Mouse (Mus musculus): ENCODE data around the gene Adamts4. TPM values are rescaled to one million over a fixed set of nuclear protein-coding genes. Genes with fewer than 3 reads are reported as not detected.
"Not testable (repeated sequence)": the region's sequence is repeated elsewhere in the genome, so short reads cannot be mapped to it uniquely, and the experiment has no call there.

The Adamts4 gene
- polyA plus RNA-seq, 1 experiment from 2014 or later: 18.2 TPM

DNA sequence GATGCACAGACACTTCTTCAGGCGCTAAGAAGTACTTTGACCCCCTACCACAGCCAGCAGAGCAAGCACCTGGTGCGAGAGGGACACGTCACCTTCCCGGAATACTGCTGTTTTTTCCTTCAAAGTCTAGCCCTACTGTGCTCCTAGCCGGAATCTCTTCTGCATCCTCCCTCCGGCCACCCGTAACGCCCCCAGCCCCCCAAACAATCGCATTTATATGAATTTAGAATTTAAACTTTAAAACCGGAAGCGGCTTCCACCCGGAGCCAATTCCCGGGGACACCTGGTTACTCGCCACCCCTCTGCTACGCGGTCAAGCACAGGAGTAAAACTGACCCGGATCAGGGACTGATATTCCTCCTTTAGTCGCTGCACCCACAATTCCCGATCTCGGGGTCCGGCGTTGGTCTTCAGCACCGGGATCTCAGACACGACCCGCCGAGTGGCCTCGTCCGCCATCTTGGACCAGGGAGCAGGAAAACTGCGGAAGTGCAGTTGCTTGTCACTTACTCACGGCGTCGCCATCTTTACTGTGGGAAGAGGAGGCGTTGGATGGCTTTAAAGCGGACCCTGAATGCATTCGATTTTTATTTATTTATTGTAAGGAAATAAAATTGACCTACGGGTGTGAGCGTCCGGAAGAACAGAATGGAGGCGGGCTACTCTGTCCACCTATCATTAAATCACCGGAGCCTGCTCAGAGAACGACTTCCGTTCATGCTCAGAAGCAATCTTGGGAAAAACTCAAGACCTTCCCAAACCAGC lies 44.3 kb downstream of the Adamts4 start, which contains the start of gene Ufc1:
Gene Ufc1, minus strand, starts transcription at position 727 of the 765 bp plus-strand sequence.
- Histone ChIP-seq H3K9ac (peak within 1 kb of the TSS; percentile 69), H3K4me1 (peaks cover 9% of the 10 kb centered on the region), H3K27ac (peak within 1 kb of the TSS; percentile 91), H3K27me3 (peaks cover 14% of the 10 kb centered on the region; the same call in 1 of the 2 replicates), H3K4me2 (replicated peaks) (peak within 1 kb of the TSS; percentile 69), H3K9me3 (no peaks in the 10 kb centered on the region), H3K36me3 (peaks cover 6% of the 10 kb centered on the region), H3K4me3 (peak within 1 kb of the TSS; percentile 63)
- under 1% methylated on average over 42 of the region's 42 CpGs for WGBS
- peak; percentile 78 for ATAC-seq (ENCODE audit: insufficient number of reproducible peaks, insufficient read depth, low FRiP score, low TSS enrichment)

DNA sequence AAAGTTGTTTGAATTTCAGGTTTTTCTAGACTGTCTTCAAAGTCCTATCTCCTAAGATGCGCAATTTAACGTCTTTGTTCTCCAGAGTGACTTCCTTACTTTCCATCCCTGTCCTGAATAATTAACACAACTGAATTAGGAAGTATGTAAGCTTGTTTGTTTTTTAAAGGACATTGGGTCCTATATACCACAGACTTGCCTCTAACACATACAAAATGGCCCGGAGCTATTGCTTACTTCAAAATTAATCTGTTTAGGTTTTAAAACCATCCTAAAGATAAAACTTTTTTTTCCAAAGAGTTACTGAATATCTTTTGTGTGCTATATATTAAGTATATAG lies 44.8 kb downstream of the Adamts4 start:
- 19% methylated on average over 3 of the region's 3 CpGs for WGBS
- Histone ChIP-seq H3K9me3 (no peaks in the 10 kb centered on the region), H3K27me3 (peaks cover 14% of the 10 kb centered on the region; the same call in 1 of the 2 replicates), H3K4me3 (peak overlapping the region; percentile 63), H3K9ac (0 out of 2 replicates have a peak overlapping the region, but pooled peaks have one; percentile 69), H3K27ac (peak overlapping the region; percentile 91), H3K4me2 (replicated peaks) (peak overlapping the region; percentile 69), H3K4me1 (peaks cover 9% of the 10 kb centered on the region), H3K36me3 (peaks cover 2% of the 10 kb centered on the region; the same call in 1 of the 2 replicates)
- ATAC-seq (ENCODE audit: insufficient number of reproducible peaks, insufficient read depth, low FRiP score, low TSS enrichment): no peak

DNA sequence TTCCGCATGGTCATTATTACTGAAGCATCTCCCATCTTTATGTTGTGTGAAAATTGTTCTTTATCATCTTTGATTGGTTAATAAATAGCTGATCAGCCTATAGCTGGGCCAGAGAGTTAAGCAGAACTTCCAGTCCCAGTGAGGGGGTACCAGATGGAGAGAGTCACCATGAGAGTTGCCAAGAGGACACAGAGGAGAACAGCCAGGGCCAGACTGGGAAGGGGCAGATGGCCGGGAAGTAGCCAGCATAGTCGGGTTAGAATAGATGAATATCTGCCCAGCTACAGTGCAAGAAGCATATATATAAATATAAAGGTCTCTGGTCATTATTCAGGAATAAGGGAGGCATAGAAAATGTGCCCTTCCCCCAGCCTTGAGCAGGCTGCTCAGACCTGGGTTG lies 48.0 kb downstream of the Adamts4 start:
- Histone ChIP-seq H3K27ac (no peak overlapping the region), H3K4me1 (peaks cover 7% of the 10 kb centered on the region; the same call in 1 of the 2 replicates), H3K27me3 (peaks cover 14% of the 10 kb centered on the region; the same call in 1 of the 2 replicates), H3K4me3 (no peak overlapping the region), H3K9ac (no peak overlapping the region), H3K36me3 (no peaks in the 10 kb centered on the region), H3K4me2 (replicated peaks) (no peak overlapping the region), H3K9me3 (no peaks in the 10 kb centered on the region)
- ATAC-seq (ENCODE audit: insufficient number of reproducible peaks, insufficient read depth, low FRiP score, low TSS enrichment): no peak
- WGBS: 71% methylated on average over 3 of the region's 3 CpGs

DNA sequence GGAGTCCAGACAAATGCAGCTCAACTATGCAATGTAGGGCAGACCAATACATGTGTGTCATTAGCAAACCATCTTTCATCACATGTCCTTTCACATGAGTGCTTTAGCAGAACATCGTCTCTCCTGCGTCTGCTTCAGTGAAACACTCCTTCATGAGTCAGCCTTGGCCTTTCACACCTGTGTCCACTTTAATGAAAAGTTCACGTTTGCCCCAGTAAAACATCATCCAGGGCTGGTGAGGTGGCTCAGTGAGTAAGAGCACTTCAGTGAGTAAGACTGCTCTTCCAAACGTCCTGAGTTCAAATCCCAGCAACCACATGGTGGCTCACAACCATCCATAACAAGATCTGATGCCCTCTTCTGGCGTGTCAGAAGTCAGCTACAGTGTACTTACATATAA lies 55.9 kb downstream of the Adamts4 start:
- not testable (repeated sequence) for H3K27ac ChIP-seq; H3K9ac ChIP-seq; H3K9me3 ChIP-seq; ATAC-seq (ENCODE audit: insufficient number of reproducible peaks, insufficient read depth, low FRiP score, low TSS enrichment); H3K27me3 ChIP-seq; H3K4me2 ChIP-seq (replicated peaks); H3K4me1 ChIP-seq; H3K36me3 ChIP-seq; H3K4me3 ChIP-seq
- 69% methylated on average over 5 of the region's 5 CpGs for WGBS

DNA sequence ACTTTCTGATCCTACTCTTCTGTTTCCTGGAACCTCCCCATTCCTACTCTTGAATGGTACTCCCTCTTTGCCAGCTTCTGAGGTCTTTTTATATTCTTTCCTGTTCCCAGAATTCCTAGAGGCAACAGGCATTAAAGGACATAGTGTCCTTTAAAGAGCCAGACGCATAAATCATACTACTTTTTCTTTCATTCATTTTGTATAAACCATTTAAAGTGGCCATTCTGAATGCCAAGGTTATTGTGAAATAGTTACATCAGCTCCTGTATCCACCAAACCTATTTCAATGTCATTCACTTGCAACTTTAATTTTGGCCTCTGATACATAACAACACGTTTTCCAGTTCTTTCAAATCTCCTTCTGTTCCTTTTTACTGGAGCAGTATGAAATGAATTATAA lies 59.1 kb downstream of the Adamts4 start:
- Histone ChIP-seq H3K4me3 (no peak overlapping the region), H3K4me2 (replicated peaks) (no peak overlapping the region), H3K27ac (no peak overlapping the region), H3K36me3 (no peaks in the 10 kb centered on the region), H3K4me1 (no peaks in the 10 kb centered on the region), H3K27me3 (no peaks in the 10 kb centered on the region), H3K9ac (no peak overlapping the region), H3K9me3 (no peaks in the 10 kb centered on the region)
- no peak for ATAC-seq (ENCODE audit: insufficient number of reproducible peaks, insufficient read depth, low FRiP score, low TSS enrichment)
- 72% methylated on average over 2 of the region's 2 CpGs for WGBS

Other genes starting within 250 kb of the Adamts4 start
- 0.13 TPM in 1 of 2 replicates, not detected in the other for gene Fcgr4, start 231.5 kb upstream of the Adamts4 start, polyA plus RNA-seq (2016; fragmentation: Nextera tagmentation; extraction: Ambion mirVana)
- 6.0 and 6.5 TPM in 2 replicates for gene Fcgr3, start 185.5 kb upstream of the Adamts4 start, polyA plus RNA-seq (2016; fragmentation: Nextera tagmentation; extraction: Ambion mirVana)
- gene Cfap126, start 136.5 kb upstream of the Adamts4 start, polyA plus RNA-seq (2016; fragmentation: Nextera tagmentation; extraction: Ambion mirVana): 1.4 and 1.8 TPM in 2 replicates
- gene Sdhc, start 99.8 kb upstream of the Adamts4 start, polyA plus RNA-seq (2016; fragmentation: Nextera tagmentation; extraction: Ambion mirVana): 210 and 216 TPM in 2 replicates
- 4.5 and 4.7 TPM in 2 replicates for gene Mpz, start 99.7 kb upstream of the Adamts4 start, polyA plus RNA-seq (2016; fragmentation: Nextera tagmentation; extraction: Ambion mirVana)
- gene Pcp4l1, start 54.2 kb upstream of the Adamts4 start, polyA plus RNA-seq (2016; fragmentation: Nextera tagmentation; extraction: Ambion mirVana): 9.2 and 9.3 TPM in 2 replicates
- 0.08 and 0.26 TPM in 2 replicates for gene Nr1i3, start 36.5 kb upstream of the Adamts4 start, polyA plus RNA-seq (2016; fragmentation: Nextera tagmentation; extraction: Ambion mirVana)
- gene Tomm40l, start 27.9 kb upstream of the Adamts4 start, polyA plus RNA-seq (2016; fragmentation: Nextera tagmentation; extraction: Ambion mirVana): 31.9 and 33.9 TPM in 2 replicates
- 3.5 and 3.7 TPM in 2 replicates for gene Apoa2, start 25.4 kb upstream of the Adamts4 start, polyA plus RNA-seq (2016; fragmentation: Nextera tagmentation; extraction: Ambion mirVana)
- gene Fcer1g, start 16.1 kb upstream of the Adamts4 start, polyA plus RNA-seq (2016; fragmentation: Nextera tagmentation; extraction: Ambion mirVana): 23.3 and 23.6 TPM in 2 replicates
- gene Ndufs2, start 967 bp downstream of the Adamts4 start, polyA plus RNA-seq (2016; fragmentation: Nextera tagmentation; extraction: Ambion mirVana): 236 and 243 TPM in 2 replicates
- gene B4galt3, start 19.9 kb downstream of the Adamts4 start, polyA plus RNA-seq (2016; fragmentation: Nextera tagmentation; extraction: Ambion mirVana): 86.0 and 89.3 TPM in 2 replicates
- gene Ppox, start 30.8 kb downstream of the Adamts4 start, polyA plus RNA-seq (2016; fragmentation: Nextera tagmentation; extraction: Ambion mirVana): 75.4 and 79.1 TPM in 2 replicates
- gene Usp21, start 37.6 kb downstream of the Adamts4 start, polyA plus RNA-seq (2016; fragmentation: Nextera tagmentation; extraction: Ambion mirVana): 135 and 139 TPM in 2 replicates
- gene Ufc1, start 44.6 kb downstream of the Adamts4 start, polyA plus RNA-seq (2016; fragmentation: Nextera tagmentation; extraction: Ambion mirVana): 102 and 105 TPM in 2 replicates
- 54.5 and 61.8 TPM in 2 replicates for gene Dedd, start 78.7 kb downstream of the Adamts4 start, polyA plus RNA-seq (2016; fragmentation: Nextera tagmentation; extraction: Ambion mirVana)
- 43.6 and 44.8 TPM in 2 replicates for gene Nit1, start 95.2 kb downstream of the Adamts4 start, polyA plus RNA-seq (2016; fragmentation: Nextera tagmentation; extraction: Ambion mirVana)
- 118 and 127 TPM in 2 replicates for gene Pfdn2, start 95.2 kb downstream of the Adamts4 start, polyA plus RNA-seq (2016; fragmentation: Nextera tagmentation; extraction: Ambion mirVana)
- gene Klhdc9, start 110.4 kb downstream of the Adamts4 start, polyA plus RNA-seq (2016; fragmentation: Nextera tagmentation; extraction: Ambion mirVana): 1.0 and 1.8 TPM in 2 replicates
- gene Nectin4, start 119.7 kb downstream of the Adamts4 start, polyA plus RNA-seq (2016; fragmentation: Nextera tagmentation; extraction: Ambion mirVana): 7.5 and 8.7 TPM in 2 replicates
- gene Arhgap30, start 138.5 kb downstream of the Adamts4 start, polyA plus RNA-seq (2016; fragmentation: Nextera tagmentation; extraction: Ambion mirVana): 0.97 and 1.1 TPM in 2 replicates
- 119 and 125 TPM in 2 replicates for gene Usf1, start 160.9 kb downstream of the Adamts4 start, polyA plus RNA-seq (2016; fragmentation: Nextera tagmentation; extraction: Ambion mirVana)
- 5.8 and 7.6 TPM in 2 replicates for gene Tstd1, start 168.5 kb downstream of the Adamts4 start, polyA plus RNA-seq (2016; fragmentation: Nextera tagmentation; extraction: Ambion mirVana)
- 31.8 and 35.2 TPM in 2 replicates for gene F11r, start 187.1 kb downstream of the Adamts4 start, polyA plus RNA-seq (2016; fragmentation: Nextera tagmentation; extraction: Ambion mirVana)